Mouse (Mus musculus) bone marrow, adult 2 months (tissue): ENCODE data around the gene Arhgef3.

ENCODE experiments used
- CTCF ChIP-seq: fragments of 200-500 bp; IDR thresholded peaks from 2 replicates; pipeline ENCODE4 v1.5.1; 2011; ENCODE audit warnings: low read length, control low read depth; ENCODE audit not compliant: control insufficient read depth, insufficient read depth
- POLR2A ChIP-seq: fragments of 200-500 bp; IDR thresholded peaks from 2 replicates; pipeline ENCODE4 v1.6.1; 2011; ENCODE audit warnings: low read depth, mild to moderate bottlenecking, control low read depth, low read length, borderline replicate concordance; ENCODE audit not compliant: control insufficient read depth

DNA sequence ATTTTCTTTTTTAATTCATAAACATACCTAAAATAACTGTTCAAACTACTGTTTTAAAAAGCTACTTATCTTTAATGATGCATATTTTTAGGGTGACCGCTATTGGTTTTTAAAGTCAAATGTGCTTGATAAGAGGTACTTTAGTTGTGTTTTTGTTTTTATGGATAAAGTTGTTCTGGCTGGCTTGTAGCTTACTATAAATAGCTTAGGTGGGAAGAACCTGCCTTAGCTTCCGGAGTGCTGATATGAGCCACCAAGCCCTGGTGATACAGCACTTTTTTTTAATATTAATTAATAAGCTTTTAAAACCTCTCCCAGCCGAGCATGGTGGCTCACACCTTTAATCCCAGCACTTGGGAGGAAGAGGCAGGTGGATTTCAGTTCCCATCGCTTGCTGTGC, 332.3 kb downstream of the Arhgef3 start:
- no peak for TF ChIP-seq CTCF
- TF ChIP-seq POLR2A = no peak
